Comparison of ENCODE assay signal across 18 mouse cellular contexts in the genomic region with DNA sequence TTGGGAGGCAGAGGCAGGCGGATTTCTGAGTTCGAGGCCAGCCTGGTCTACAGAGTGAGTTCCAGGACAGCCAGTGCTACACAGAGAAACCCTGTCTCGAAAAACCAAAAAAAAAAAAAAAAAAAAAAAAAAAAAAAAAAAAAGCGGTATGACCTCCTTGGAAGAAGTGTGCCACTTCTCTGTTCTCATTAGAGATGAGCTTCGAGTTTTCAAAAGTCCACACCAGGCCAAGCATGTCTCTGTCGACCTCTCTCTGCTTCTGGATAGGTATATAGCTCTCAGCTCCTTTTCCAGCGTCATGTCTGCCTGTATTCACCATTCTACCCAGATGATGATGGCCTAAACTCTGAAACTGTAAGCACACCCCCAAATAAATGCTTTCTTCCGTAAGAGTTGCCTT. TPM values are rescaled to one million over a fixed set of nuclear protein-coding genes. Genes with fewer than 3 reads are reported as not detected.
"Had no signal": no experiment of that assay in that cellular context is flagged by ENCODE, and none has a peak within 500 bp of the region (broad histone marks: within the 10 kb centered on the region; RNA-seq: fewer than 3 reads in every experiment).

No protein-coding gene starts in this region.

RNA-seq across cellular contexts. Expression of gene Zbed6, which starts 5.0 kb away (rescaled TPM):
- polyA plus RNA-seq: heart, embryonic 10.5 days; heart, embryonic 12.5 days; heart, embryonic 14.5 days; heart, embryonic 16.5 days; hindbrain, embryonic 10.5 days; hindbrain, embryonic 12.5 days; hindbrain, embryonic 14.5 days; hindbrain, embryonic 16.5 days; inflammation-experienced regulatory T-cells, adult 6 months; intestine, embryonic 15.5 days; kidney, embryonic 14.5 days; kidney, embryonic 16.5 days; limb, embryonic 10.5 days; limb, embryonic 12.5 days; liver, embryonic 12.5 days had no signal

RNA-seq across cellular contexts. Expression of gene Lax1, which starts 24.2 kb away (rescaled TPM):
- total RNA-seq: gastrocnemius, adult 18-20 months; gastrocnemius, adult 8-10 months; gastrocnemius, postnatal 36 days had no signal
- polyA plus RNA-seq: hindbrain, embryonic 10.5 days; hindbrain, embryonic 14.5 days; hindbrain, embryonic 16.5 days had no signal
